Mouse (Mus musculus): Measurements from ENCODE around the gene Slc51b.

Gene Slc51b

DNA sequence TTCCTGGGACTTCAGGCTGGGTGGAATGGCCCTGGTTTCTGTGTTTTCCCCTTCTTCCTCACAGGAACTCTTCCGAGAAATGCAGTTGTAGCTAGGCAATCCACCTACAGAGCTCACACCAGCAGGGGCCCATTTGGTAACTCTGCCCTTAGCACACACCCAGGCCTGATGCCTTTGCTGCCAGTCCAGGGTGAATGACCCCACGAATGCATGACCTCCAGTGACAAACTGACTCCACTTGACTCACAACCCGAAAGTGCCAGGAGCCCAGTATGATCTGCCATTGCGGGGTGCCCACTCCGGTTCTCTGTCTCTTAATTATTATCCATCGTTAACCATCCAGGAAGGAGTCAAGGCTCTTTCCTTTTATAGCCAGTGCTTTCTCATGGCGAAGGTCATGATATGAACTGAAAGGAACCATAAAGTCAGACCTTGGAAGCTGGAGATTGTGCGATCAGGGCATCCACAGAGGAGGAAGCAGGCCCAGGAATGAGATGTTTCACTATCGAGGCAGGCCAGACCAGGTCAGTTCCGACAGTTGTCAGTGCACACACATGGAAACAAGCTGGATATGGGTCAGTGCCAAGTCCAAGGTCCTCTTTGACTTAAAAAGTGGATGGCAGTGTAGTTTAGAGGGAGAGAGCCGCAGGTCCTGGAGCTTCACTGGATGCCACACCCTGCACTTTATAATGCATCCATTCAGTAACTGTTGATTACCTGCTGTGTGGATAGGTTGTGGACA is at the start of gene Slc51b:
Slc51b (minus strand) TSS at position 196 of the 742 bp plus-strand sequence.
- peak; percentile 69 for DNase-seq

DNA sequence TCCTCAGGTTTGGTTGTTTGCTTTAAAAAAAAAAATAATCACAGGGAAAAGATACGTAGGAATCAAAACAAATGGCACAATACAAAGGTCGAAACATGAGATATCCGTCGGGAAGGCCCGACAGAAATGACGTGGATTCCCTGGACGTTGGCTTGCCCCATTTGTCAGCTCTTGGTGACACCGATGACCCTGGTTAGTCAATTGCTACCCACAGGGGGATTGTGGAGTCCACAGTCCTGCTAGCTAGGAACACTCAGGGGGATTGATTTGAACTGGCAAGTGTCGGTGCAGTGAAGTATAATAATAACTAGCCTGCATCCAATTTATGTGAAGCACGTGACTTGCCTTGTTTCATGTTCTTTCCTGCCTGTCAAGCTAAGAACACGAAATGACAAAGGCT is 44.9 kb upstream of the Slc51b start:
- DNase-seq, result no peak

DNA sequence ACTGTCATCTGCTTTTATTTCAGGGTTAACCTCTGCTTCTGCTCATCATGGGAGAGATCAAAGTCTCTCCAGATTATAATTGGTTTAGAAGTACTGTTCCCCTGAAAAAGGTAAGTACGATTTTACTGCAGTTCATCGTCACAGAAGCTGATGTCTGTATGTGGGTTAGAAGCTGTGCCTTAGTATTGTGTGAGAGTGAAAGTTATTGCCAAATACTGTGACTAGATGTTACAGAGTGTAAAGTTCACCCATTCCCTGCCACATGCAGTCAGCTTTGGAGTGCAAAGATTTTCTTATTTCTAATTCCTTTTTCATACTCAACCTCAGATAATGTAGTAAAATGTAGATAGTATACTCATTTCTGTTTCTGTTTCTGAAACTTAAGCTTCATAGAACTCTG is 42.5 kb upstream of the Slc51b start:
- no peak for DNase-seq

DNA sequence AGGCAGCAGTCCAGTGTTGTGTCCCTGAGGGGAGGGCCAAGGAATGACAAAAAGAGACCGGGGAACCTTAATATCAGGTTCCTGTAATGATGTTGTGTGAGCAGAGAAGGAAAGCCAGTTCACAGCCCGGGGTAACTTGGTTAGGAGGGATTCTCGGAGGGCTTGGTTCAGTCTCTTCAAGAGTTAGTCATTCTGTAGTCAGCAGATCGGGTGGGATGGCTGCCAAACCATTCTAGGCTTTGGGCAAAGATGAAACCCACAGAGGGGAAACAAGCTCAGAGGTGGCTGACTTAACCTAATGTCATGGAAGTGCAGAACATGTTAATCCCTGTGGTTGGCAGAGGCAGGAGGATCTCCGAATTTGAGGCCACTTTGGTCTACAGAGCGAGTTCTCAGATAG is 41.4 kb upstream of the Slc51b start:
- DNase-seq, result peak; percentile 66

DNA sequence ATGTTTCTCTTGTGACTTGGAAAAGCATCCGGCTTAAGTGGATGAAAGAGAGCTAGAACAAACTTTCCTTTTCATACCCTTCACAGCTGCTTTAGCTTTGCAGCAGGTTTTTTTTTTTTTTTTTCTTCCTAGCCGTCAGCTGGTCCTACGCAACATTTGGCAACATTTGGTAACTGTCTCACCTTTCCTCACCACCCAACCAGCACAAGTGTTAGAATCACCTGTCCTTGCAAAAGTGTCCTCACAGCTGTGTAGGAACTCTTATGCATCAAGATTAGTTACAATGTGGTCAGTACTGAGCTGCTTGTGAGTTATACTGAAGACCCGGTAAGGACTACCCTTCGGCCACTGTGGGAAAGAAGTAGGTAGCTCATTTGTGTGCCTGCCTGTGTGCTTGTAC is 39.8 kb upstream of the Slc51b start:
- no peak for DNase-seq

DNA sequence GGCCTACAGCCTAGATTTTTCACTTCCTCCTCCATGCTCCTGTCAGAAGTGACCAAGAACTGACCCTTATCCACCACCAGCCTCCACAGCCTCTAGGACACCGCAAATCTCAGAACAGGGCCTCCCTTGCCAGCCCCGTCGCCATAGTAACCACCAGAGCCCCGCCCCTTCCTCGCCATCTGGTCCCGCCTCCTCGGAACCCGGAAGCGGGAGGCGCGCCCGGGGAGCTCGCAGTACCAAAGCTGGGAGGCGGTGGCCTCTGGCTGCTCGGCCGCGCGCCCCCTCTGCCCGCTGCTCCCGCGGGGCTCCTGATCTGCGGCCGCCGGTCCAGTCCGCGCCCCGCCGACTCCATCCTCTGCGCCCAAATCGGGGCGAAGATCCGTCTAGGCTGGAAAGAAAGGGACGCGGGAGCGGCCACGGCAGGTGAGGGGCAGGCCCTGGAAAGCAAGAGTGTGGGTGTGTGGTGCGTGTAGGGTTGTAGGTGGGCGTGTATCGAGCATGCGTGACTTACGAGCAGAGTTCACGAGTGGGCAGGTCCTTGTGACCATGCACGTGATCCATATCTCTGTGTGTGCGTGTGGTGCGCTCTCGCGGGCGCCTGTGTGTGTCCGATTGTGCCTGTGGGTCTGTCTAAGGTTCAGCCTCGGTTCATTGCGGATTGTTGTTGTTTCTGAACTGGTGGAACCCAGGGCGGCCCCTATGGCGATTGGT is 38.1 kb upstream of the Slc51b start, which contains the start of gene Spg21:
Spg21 (plus strand) TSS at position 216 of the 711 bp plus-strand sequence.
- DNase-seq, result peak; percentile 98

DNA sequence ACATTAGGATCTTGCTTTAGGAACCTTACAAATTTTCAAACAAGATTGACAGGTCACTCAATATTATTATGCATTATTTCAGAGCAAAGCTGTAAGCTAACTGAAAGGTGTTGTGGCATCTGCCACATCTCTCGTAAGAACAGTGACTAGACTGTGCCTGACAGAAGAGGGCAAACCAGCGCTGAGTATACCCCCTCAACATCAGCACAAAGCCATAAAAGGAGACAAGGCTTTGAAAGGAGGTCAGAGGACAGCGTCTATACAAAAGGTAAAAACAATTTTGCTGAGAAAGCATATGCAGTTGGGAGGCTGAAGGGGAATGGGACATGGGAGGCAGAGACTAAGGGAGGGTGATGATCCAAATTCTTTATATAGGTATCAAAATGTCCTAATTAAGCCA is 37.4 kb upstream of the Slc51b start:
- no peak for DNase-seq

DNA sequence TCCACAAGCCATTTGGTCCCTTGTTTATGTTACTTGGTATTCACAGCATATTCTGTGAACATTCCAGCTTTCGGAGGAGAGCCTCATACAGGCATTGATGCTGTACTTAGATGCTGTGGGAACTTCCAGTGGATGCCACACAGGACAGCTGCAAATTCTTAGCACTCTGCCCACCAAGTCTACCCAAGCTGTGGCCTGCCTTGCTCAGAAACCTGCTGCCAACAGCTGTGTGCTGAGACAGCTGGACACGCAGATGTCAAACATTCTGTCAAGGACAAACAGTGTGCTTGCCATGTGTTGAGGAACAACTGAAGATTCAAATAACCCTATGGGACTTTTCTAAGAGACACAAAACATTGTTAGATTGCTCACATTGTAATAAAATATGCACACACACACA is 36.2 kb upstream of the Slc51b start:
- DNase-seq, result no peak

DNA sequence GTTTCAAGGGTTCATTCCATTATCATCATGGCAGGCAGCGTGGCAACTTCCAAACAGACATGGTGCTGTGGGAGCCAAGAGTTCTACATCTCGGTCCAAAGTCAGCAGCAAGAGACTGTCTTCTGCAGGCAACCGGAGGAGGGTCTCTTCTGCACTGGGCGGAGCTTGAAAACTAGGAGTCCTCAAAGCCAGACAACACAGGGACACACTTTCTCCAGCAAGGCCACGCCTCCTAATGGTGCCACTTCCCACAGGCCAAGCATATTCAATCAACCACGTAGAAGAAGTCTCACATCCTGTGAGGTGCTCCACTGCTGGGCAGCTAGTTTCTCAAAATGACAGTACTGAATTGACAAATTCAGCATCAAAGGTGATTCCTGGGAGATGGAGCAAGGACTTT is 25.2 kb upstream of the Slc51b start:
- no peak for DNase-seq

DNA sequence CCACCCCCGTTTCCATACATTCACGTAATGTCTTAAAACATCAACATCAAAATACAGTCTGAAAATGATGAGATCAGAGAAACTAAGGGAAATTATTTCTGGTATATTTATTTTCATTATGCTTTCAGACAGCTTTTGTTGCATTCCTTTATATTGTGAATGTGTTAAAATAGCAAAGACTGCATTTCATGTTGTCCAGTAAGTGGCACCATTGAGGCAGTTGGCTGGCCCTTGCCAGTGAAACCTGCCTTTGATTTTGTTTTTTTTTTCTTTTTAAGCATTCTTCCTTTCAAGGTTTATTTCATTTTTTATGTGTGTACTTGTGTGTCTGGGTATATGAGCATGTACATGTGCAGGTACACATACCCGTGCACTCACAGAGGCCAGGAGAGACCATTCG is 21.9 kb upstream of the Slc51b start:
- DNase-seq, result no peak

DNA sequence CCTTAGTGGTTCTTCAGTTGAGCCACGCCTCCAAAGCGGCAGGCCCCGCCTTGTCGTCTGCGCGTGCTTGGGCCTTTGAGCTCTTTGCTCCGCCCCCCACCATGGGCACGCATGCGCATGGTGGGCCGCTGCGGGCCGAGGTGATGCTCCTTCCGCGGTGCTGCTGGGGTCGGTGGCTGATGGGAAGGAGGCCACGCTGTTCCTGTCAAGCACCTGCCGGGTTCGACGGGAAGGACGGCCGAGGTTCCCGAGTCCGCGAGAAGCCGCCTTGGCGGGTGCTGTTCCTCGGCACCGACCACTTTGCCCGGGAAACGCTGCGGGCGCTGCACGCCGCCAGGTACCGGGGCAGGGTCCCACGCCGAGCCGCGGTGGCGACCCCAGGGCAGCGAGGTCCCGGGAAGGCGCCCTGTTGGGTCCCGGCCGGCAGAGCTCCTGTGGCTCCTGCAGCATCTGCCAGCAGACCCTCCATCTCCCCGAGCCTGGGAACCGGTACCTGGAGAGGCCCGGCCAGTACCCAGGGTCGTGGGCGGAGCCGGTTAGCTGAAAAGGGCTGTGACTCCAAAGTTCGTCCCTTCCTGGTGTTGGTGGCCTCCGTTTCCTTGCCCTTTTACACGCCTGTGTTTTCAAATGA is 13.0 kb upstream of the Slc51b start, which contains the start of gene Mtfmt:
Mtfmt (plus strand) TSS at position 112 of the 631 bp plus-strand sequence.
- DNase-seq, result peak; percentile 97

DNA sequence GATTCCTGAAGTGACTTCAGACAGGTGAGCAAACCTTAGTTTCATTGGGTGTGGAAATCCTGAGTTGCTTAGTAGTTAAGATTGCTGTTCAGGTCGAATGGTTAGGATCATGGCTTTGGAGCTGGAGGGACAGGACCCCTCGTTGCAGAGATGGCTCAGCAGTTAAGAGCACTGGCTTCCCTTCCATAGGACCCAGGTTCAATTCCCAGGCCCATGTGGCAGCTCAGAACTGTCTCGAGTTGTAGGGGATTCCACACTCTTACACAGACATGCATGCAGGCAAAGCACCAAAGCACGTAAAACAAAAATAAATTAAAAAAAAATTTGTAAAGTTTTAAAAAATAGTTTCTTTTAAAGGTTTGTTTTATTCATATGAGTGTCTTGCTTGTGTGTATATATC is 12.5 kb upstream of the Slc51b start:
- no peak for DNase-seq

DNA sequence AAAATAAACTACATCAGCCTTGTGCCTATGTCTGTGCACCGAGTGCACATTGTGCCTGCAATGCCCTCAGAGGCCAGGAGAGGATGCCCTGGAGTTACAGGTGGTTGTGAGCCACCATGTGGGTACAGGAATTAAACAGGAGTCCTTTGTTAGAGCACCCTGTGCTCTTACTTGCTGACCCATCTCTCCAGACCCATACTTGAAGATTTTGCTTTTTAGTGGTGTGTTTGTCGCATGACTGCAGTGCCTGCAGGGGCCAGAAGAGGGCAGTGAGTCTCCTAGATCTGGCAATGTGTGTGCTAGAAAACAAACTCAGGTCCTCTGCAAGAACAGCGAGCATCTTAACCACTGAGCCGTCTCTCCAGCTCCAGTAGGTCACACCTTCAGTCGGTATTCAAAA is 11.4 kb upstream of the Slc51b start:
- peak; percentile 64 for DNase-seq

DNA sequence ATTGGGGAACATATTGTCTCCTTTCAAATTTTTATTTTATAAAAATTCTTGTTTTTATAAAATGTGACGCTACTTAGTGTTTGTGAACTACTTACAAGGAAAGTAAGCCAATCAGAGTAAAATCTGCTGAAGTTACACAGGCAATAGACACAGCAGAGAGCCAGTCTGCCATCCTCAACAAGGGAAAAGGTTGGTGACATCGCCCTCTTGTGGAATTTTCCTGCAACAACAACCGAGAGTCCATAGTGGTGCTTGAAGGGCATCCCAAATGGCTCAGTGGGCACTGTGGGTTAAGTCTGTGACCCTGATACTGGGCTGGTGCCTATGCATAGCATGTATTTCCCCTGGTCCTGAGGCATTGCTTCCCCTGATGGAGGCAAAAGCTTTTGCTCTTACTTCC is 9.5 kb upstream of the Slc51b start:
- peak; percentile 91 for DNase-seq

DNA sequence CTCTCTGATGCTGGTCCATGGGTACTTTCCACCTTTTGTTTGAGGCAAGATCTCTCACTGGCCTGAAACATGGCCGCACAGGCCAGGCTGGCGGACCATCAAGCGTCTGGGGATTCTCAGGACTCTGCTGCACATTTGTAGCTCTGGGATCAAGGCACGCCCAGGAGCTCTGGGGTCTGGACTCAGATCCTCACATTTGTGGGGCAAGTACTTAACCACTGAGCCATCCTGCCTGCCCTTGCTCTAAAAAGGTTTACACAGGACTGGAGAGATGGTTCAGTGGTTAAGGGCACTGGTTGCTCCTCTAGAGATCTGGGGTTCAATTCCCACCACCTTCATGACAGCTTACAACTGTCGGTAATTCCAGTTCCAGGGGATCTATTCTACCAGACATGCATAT is 8.2 kb upstream of the Slc51b start:
- DNase-seq, result no peak

DNA sequence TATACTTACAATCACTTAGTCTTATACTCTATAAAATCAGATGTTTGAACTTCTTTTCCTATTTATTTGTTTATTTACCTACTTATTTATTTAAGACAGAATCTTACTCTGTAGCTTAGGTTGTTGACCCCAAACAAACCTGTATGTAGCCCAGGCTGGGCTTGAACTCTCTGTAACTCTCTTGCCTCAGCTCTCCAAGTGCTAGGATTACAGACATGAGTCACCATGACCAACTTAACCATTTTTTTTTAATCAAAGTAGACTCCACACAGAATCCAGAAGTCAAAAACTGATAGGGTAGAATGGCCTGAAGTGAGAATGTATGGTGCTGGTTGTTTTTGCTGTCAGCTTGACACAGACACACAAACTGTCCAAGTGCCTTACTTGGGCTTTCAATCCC is 7.6 kb upstream of the Slc51b start:
- no peak for DNase-seq

DNA sequence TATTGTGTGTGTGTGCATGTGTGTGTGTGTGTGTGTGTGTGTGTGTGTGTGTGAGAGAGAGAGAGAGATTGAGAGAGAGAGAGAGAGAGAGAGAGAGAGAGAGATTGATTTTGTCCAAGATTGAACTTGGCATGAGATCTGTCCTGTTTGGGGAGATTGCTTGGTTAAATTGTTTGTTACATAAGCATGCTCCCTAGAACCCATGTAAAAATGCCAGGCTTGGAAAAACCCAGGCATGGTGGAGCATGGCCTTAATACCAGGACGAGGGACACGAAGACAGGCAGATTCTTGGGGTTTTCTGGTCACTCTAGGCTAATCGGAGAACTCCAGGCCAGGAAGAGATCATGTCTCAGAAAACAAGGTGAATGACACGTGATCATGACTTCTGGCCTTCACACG is 5.2 kb upstream of the Slc51b start:
- DNase-seq, result no peak

DNA sequence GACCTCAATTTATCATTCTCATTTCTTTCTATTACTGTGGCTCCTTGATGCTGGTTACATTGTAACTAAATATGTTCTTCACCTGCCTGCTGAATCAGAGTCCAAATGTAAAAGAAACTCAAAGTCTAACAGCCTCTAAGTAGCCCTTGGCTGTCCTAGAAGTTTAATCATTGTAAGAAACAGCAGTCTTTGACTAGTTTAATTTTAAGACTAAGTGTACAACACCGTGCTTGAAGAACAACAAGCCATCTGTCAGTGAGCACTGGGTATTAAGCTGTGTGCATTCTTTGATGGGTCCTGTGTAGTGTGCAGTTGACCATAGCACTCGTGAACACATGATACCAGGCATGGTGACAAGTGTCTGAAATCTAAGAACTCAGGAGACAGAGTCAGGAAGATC is 4.8 kb upstream of the Slc51b start:
- no peak for DNase-seq

DNA sequence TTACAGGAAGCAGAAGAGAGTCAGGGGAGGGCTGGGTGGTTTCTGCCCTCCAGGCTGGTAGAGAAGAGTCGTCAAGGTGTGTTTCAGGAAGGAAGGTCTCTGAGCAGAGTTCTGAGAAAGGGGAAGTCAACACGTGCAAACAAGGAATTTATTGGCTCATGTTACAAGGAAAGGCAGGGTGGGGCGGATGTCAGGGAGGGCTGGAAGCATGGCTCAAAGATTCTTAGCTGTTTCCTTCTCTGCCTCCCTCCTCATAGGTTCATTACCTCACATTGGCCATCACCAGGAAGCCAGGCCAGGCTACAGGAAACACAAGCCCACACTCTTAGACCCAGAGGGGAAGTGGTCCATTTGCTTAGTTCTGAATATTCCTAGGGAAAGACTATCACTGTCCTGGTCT is 1.6 kb upstream of the Slc51b start:
- no peak for DNase-seq

DNA sequence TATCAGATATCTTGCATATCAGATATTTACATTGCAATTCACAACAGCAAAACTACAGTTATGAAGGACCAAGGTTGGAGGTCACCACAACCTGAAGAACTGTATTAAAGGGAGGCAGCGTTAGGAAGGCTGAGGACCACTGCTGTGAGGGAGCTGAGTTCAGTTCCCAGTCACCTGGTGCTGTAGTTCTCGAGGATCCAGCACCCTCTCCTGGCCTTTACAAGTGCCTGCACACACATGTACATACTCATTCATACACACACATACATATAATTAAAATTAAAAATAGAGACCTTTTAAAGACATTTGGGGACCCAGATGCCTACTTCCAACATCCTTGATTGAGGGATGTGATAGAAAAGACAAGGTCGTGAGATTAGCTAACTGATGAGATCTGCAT is 3.1 kb downstream of the Slc51b start:
- DNase-seq, result no peak

DNA sequence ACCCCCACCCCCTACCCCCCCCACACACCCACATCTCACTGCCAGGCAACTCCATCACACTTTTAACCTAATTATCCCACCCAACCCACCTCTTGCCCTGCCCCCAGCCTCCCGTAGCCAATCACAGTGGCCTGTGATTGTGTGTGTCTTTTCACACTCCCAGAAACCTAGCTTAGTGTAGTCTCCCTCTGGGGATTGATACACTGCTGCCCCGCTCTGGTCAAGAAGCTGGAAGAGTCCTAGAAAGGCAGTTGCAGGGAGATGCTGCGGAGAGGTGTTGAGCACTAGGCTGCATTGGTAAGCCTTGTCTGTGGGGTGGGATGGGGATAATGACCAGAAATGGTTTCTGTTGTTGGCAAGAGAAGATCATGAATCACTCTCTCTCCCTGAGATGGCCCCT is 5.0 kb downstream of the Slc51b start:
- no peak for DNase-seq

DNA sequence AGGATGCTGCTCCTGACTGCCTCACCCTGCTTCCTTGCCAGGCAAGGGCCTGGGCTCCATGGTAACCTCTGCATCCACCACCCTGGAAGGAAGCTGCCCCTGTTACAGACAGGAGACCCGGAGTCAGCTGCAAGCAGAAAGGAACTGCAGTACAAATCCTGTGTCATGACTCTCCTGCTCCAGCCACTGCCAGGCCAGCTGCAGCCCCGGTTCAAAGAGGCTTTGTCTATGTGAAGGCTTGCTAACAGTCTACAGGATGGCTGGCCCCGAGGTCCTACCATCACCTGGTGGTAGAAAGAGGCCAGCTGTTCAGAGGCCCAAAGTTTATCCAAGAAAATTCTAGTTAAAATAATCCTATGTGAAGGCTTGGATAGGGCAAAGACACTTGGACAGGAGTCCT is 11.4 kb downstream of the Slc51b start:
- DNase-seq, result no peak

DNA sequence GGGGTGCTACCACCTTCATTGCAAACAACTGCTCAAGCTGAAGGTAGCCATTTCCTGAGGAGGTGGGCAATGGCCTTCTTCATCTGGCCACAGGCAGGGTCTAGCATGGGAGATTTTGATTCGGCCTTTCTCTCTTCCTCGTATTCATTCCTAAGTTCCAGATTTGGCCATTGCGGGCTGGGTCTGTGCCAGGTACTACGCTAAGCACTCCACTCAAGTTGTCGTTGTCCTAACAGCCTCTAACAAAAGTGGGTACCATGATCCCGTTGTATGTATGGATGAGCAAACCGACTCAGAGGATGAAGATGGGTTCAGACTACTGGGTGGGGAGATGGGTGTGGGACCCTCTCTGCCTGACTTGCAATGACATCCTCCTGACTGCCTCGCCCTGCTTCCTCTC is 12.4 kb downstream of the Slc51b start:
- DNase-seq, result no peak

DNA sequence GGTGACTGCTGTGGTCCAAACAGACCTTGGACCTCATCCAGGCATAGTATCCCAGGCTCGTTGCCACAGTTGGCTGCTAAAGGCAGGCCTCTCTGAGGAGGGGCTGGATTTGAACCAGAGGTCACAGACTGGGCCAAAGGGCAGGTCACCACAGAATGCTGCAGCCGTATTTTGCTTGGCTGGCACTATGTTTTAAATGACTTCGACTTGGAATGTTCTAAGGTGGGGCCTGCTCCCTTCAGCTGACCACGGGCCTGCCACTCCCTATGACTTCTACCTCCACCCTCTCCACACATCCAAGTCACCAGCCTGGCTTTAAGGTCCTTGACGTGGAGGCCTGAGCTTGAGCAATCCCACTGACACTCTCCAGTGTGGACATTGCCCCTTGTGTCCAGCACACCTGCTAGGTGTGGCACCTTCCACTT is 13.9 kb downstream of the Slc51b start:
- peak; percentile 76 for DNase-seq

All from kidney, postnatal 10 days (tissue).